Mouse (Mus musculus) stomach, embryonic 14.5 days (tissue): ENCODE measurements at regions not wholly inside any gene's neighbourhood (a gene's known extent, or its start where the extent isn't known, plus 50 kb on each side); places are given as distances from the start of the nearest gene placed in this dataset.

Experiments used
- ATAC-seq: fragments of 200-750 bp; cut with Nextera tagmentation; 2 replicates; pipeline ENCODE4 v1.8.0; 2017; ENCODE audit warnings: low read depth, moderate TSS enrichment; ENCODE audit not compliant: insufficient number of reproducible peaks, insufficient read depth, low FRiP score
- H3K27ac ChIP-seq: fragments of 300-500 bp; sonication (generic); 2 replicates; pipeline ENCODE4 v1.5.1; 2014; ENCODE audit warnings: mild to moderate bottlenecking, low read length, moderate library complexity, mixed read lengths
- H3K27me3 ChIP-seq: fragments of 300-500 bp; sonication (generic); 2 replicates; pipeline ENCODE4 v1.6.1; 2014; ENCODE audit warnings: low read length, control low read depth, mixed read lengths; ENCODE audit not compliant: control insufficient read depth, insufficient read depth
- H3K36me3 ChIP-seq: fragments of 300-500 bp; sonication (generic); 2 replicates; pipeline ENCODE4 v1.6.1; 2014; ENCODE audit warnings: mild to moderate bottlenecking, control low read depth, low read length, moderate library complexity, mixed read lengths; ENCODE audit not compliant: control insufficient read depth, insufficient read depth
- H3K4me1 ChIP-seq: fragments of 300-500 bp; sonication (generic); 2 replicates; pipeline ENCODE4 v1.6.1; 2014; ENCODE audit warnings: low read length, control low read depth, mixed read lengths; ENCODE audit not compliant: control insufficient read depth, insufficient read depth
- H3K4me2 ChIP-seq: fragments of 300-500 bp; sonication (generic); replicated peaks from 2 replicates; pipeline ENCODE4 v1.6.1; 2014; ENCODE audit warnings: low read depth, low read length, control low read depth
- H3K4me3 ChIP-seq: fragments of 300-500 bp; sonication (generic); 2 replicates; pipeline ENCODE4 v1.5.1; 2014; ENCODE audit warnings: low read depth, low read length, control low read depth
- H3K9ac ChIP-seq: fragments of 300-500 bp; sonication (generic); replicated peaks from 2 replicates; pipeline ENCODE4 v1.6.1; 2014; ENCODE audit warnings: low read depth, mild to moderate bottlenecking, control low read depth, low read length, moderate library complexity, mixed read lengths
- H3K9me3 ChIP-seq: fragments of 300-500 bp; sonication (generic); 2 replicates; pipeline ENCODE4 v1.6.1; 2016; ENCODE audit warnings: low read depth, low read length, control low read depth; ENCODE audit not compliant: control insufficient read depth
- WGBS: fragments of 180-500 bp; shearing (Covaris S2); extraction: QIAGEN DNeasy Blood & Tissue Kit; methylation state at CpG from one replicate; pipeline ENCODE4 v1.1.7; 2014; 5-methylcytosine and 5-hydroxymethylcytosine counted together

DNA sequence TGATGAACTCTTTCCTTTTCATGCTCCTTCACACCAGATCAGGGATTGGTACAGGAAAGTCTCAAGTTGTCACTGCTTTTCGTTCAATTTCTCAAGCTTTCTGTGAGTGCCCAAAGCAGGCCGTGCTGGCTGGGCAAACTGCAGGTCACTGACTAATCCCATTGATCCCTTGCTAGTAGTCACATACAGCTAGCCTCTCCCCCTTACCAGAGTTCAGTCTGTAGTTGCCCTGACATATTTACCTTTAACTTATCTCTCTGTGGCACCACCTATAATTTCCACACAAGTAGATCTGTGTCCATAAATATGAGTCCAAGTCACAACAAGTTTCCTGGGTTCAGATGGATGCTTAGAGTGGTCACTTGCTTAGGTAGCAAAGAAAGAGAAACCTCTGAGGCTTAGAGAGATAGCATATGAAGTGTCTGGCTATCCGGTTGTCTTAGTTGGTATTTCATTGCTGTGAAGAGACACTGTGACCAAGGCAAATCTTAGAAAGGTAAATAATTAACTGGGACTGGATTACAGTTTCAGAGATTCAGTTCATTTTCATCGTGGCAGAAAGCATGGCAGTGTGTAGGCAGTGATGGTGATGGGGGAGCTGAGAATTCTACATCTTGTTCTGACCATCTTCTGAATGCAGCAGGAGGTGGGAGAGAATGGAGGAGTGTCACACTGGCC is 362.8 kb upstream of the Pcsk5 start:
- 51% methylated on average over 4 of the region's 4 CpGs for WGBS
- H3K9me3 ChIP-seq: no peaks in the 10 kb centered on the region
- no peak for ATAC-seq
- H3K4me3 ChIP-seq: no peak overlapping the region
- no peak overlapping the region for H3K4me2 ChIP-seq
- H3K27ac ChIP-seq: no peak overlapping the region
- H3K36me3 ChIP-seq: no peaks in the 10 kb centered on the region
- H3K9ac ChIP-seq: no peak overlapping the region
- H3K4me1 ChIP-seq: no peaks in the 10 kb centered on the region
- H3K27me3 ChIP-seq: no peaks in the 10 kb centered on the region

DNA sequence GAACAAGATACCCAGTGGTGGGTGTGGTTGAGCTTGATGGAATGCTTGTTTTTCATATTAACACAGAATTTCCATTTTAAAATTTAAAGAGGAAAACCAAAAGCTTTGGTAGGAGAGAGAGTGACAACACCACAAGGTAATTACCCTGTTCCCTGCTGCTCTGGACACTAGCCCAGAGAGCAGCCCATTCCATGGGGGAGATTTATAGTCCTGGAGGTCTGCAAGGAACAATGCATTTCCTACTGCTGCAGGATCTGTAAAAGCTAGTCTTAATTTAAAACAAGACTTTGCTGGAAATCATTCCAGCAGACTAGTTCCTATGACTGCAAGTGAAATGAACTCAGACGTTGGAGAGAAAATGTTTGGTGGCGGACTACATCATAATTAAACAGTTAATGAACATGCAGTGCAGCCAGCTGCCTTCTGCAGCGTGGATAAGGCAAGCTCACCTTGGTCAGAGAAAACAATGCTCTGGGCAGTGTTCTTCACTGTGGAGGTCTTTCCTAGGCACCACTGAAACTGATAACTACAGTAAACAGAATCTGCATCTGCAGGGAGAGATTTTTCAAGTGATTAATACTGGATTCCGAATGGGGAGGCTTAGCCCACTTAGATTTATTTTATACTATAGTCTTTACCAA is 351.8 kb upstream of the Pcsk5 start:
- H3K27me3 ChIP-seq: no peaks in the 10 kb centered on the region
- ATAC-seq: no peak
- WGBS: 30% methylated on average over 4 of the region's 4 CpGs
- no peaks in the 10 kb centered on the region for H3K9me3 ChIP-seq
- H3K4me1 ChIP-seq: 0 out of 2 replicates have a peak, but pooled peaks cover 7% of the 10 kb centered on the region
- H3K36me3 ChIP-seq: no peaks in the 10 kb centered on the region
- no peak overlapping the region for H3K4me2 ChIP-seq
- no peak overlapping the region for H3K9ac ChIP-seq
- no peak overlapping the region; the same call in 1 of the 2 replicates for H3K27ac ChIP-seq
- no peak overlapping the region for H3K4me3 ChIP-seq

- 52% methylated on average over 9 of the region's 9 CpGs for WGBS
- no peak for ATAC-seq
Observed at GRCm38 (mm10) chr19:18188122-18188866, 350.9 kb upstream of the Pcsk5 start.

GRCm38 (mm10) chr19:18185767-18186554 is 348.5 kb upstream of the Pcsk5 start:
- Histone ChIP-seq H3K27ac (no peak overlapping the region), H3K4me1 (0 out of 2 replicates have a peak, but pooled peaks cover 7% of the 10 kb centered on the region), H3K4me2 (no peak overlapping the region), H3K4me3 (no peak overlapping the region), H3K9ac (no peak overlapping the region), H3K36me3 (no peaks in the 10 kb centered on the region), H3K27me3 (no peaks in the 10 kb centered on the region), H3K9me3 (no peaks in the 10 kb centered on the region)
- no peak for ATAC-seq
- 47% methylated on average over 1 of the region's 1 CpGs for WGBS

More at GRCm38 (mm10) chr19:18188122-18188866, 350.9 kb upstream of the Pcsk5 start:
- Histone ChIP-seq H3K4me1 (0 out of 2 replicates have a peak, but pooled peaks cover 7% of the 10 kb centered on the region), H3K4me3 (no peak overlapping the region), H3K4me2 (no peak overlapping the region), H3K9me3 (no peaks in the 10 kb centered on the region), H3K9ac (no peak overlapping the region), H3K36me3 (no peaks in the 10 kb centered on the region), H3K27ac (no peak overlapping the region), H3K27me3 (no peaks in the 10 kb centered on the region)

GRCm38 (mm10) chr19:18185211-18185610 is 347.8 kb upstream of the Pcsk5 start:
- 73% methylated on average over 2 of the region's 2 CpGs for WGBS
- H3K9me3 ChIP-seq: no peaks in the 10 kb centered on the region

DNA sequence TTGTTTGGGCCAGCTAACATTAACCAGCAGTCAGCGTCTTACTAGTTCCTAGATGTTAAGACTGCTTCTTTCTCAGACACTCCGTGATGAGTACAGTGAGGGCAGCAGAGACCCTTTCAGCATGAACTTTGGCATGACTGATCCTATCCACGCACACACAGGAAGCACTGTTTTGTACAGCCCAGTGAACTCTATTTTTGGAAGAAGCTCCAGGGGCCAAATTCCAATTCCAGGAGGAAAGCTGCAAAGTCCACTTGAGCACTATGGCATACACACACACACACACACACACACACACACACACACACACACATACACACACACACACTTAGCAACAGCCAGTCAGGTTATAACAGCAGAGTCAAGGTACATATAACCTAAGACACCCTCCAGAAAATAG is 338.8 kb upstream of the Pcsk5 start:
- Histone ChIP-seq H3K27me3 (no peaks in the 10 kb centered on the region), H3K9ac (no peak overlapping the region), H3K27ac (no peak overlapping the region), H3K36me3 (no peaks in the 10 kb centered on the region), H3K4me2 (no peak overlapping the region), H3K9me3 (no peaks in the 10 kb centered on the region), H3K4me3 (no peak overlapping the region), H3K4me1 (no peaks in the 10 kb centered on the region)
- ATAC-seq: no peak
- WGBS: 74% methylated on average over 3 of the region's 3 CpGs

More at GRCm38 (mm10) chr19:18185211-18185610, 347.8 kb upstream of the Pcsk5 start:
- no peak overlapping the region for H3K9ac ChIP-seq
- H3K4me3 ChIP-seq: no peak overlapping the region
- ATAC-seq: no peak
- H3K27me3 ChIP-seq: no peaks in the 10 kb centered on the region
- H3K4me1 ChIP-seq: 0 out of 2 replicates have a peak, but pooled peaks cover 7% of the 10 kb centered on the region
- H3K4me2 ChIP-seq: no peak overlapping the region
- H3K27ac ChIP-seq: no peak overlapping the region
- H3K36me3 ChIP-seq: no peaks in the 10 kb centered on the region

DNA sequence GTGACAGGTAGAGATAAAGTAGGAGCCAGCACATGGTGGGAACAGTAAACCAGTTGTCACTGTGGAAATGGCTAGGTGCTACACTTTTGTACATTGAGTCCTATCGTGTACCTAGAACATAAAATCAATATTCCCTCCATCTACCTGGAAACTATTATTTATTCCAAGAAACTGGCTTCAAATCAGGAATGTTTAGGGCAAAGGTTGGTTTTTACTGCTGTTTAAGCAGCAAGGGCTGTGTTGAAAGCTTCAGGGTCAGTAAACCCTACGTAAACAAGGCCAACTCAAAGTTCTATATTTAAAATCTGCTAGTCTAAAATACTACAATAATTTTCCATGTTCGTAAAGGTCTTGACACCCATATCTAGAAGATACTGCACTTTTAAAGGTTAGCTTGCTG is 309.1 kb upstream of the Pcsk5 start:
- Histone ChIP-seq H3K4me2 (no peak overlapping the region), H3K9ac (no peak overlapping the region), H3K4me1 (no peaks in the 10 kb centered on the region), H3K4me3 (no peak overlapping the region), H3K27ac (no peak overlapping the region), H3K27me3 (no peaks in the 10 kb centered on the region), H3K36me3 (no peaks in the 10 kb centered on the region), H3K9me3 (no peaks in the 10 kb centered on the region)
- WGBS: 64% methylated on average over 3 of the region's 3 CpGs
- ATAC-seq: no peak

DNA sequence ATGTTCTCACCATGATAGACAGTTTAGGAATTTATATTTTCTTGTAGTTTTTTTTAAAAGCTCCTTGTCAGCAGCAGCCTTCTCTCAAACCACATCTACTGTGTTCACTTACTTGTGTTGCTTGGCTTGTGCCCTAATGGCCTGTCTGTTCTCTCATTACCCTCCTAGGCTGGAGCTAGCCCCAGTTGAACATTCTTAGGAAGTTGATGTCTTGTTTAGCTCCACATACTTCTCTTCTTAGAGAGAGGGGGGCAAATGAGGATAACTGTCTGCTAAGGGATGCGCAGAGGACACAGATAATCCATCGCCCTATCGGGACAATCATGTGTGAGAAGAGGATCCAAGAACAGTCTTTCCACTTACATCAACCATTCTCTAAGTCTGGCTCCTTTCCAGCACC is 293.5 kb upstream of the Pcsk5 start:
- 88% methylated on average over 3 of the region's 3 CpGs for WGBS
- Histone ChIP-seq H3K36me3 (no peaks in the 10 kb centered on the region), H3K4me3 (no peak overlapping the region), H3K27me3 (no peaks in the 10 kb centered on the region), H3K4me2 (no peak overlapping the region), H3K4me1 (no peaks in the 10 kb centered on the region), H3K9me3 (no peaks in the 10 kb centered on the region), H3K27ac (no peak overlapping the region), H3K9ac (no peak overlapping the region)
- no peak for ATAC-seq
